Mouse (Mus musculus): ENCODE measurements around the gene Aip. TPM values are rescaled to one million over a fixed set of nuclear protein-coding genes. Genes with fewer than 3 reads are reported as not detected.
"Not testable (repeated sequence)": the region's sequence is repeated elsewhere in the genome, so short reads cannot be mapped to it uniquely, and the experiment has no call there.

The Aip gene
- polyA plus RNA-seq, 1 experiment from 2014 or later: 37.7 TPM

- DNase-seq (no peak), ATAC-seq (ENCODE audit: low read depth) (no peak)
- Histone ChIP-seq H3K4me1 (replicated peaks) (peaks cover 34% of the 10 kb centered on the region), H3K9ac (no peak overlapping the region), H3K36me3 (peaks cover 2% of the 10 kb centered on the region), H3K27ac (no peak overlapping the region), H3K4me3 (replicated peaks) (no peak overlapping the region), H3K4me2 (no peak overlapping the region), H3K27me3 (0 out of 2 replicates have a peak, but pooled peaks cover 4% of the 10 kb centered on the region), H3K9me3 (replicated peaks) (0 out of 2 replicates have a peak, but pooled peaks cover 4% of the 10 kb centered on the region)
- WGBS (ENCODE audit: insufficient replicate concordance): 66% methylated on average over 16 of the region's 16 CpGs
Observed at GRCm38 (mm10) chr19:4144550-4145498, 19.2 kb upstream of the Aip start.

GRCm38 (mm10) chr19:4143759-4144268 is 18.2 kb upstream of the Aip start, which contains the start of gene Cabp4:
Cabp4 (minus strand) TSS chr19:4144033.
- Histone ChIP-seq H3K9me3 (replicated peaks) (0 out of 2 replicates have a peak, but pooled peaks cover 4% of the 10 kb centered on the region), H3K27me3 (0 out of 2 replicates have a peak, but pooled peaks cover 4% of the 10 kb centered on the region), H3K4me1 (replicated peaks) (peaks cover 29% of the 10 kb centered on the region), H3K27ac (no peak within 1 kb of the TSS), H3K36me3 (no peaks in the 10 kb centered on the region), H3K9ac (no peak within 1 kb of the TSS), H3K4me2 (no peak within 1 kb of the TSS), H3K4me3 (replicated peaks) (no peak within 1 kb of the TSS)
- no peak for DNase-seq
- ATAC-seq (ENCODE audit: low read depth): no peak
- 57% methylated on average over 7 of the region's 7 CpGs for WGBS (ENCODE audit: insufficient replicate concordance)

GRCm38 (mm10) chr19:4142416-4143173 is 16.9 kb upstream of the Aip start:
- no peak overlapping the region for H3K4me2 ChIP-seq
- H3K27ac ChIP-seq: no peak overlapping the region
- H3K27me3 ChIP-seq: 0 out of 2 replicates have a peak, but pooled peaks cover 4% of the 10 kb centered on the region
- H3K9ac ChIP-seq: no peak overlapping the region
- ATAC-seq (ENCODE audit: low read depth) (no peak), DNase-seq (no peak)
- 0 out of 2 replicates have a peak, but pooled peaks cover 4% of the 10 kb centered on the region for H3K9me3 ChIP-seq (replicated peaks)
- H3K4me1 ChIP-seq (replicated peaks): peaks cover 23% of the 10 kb centered on the region
- H3K4me3 ChIP-seq (replicated peaks): no peak overlapping the region
- WGBS (ENCODE audit: insufficient replicate concordance): 76% methylated on average over 18 of the region's 18 CpGs
- no peaks in the 10 kb centered on the region for H3K36me3 ChIP-seq

GRCm38 (mm10) chr19:4140147-4140546 is 14.5 kb upstream of the Aip start:
- Histone ChIP-seq H3K36me3 (no peaks in the 10 kb centered on the region), H3K27me3 (peaks cover 11% of the 10 kb centered on the region; the same call in 1 of the 2 replicates), H3K9me3 (replicated peaks) (no peaks in the 10 kb centered on the region), H3K4me3 (replicated peaks) (no peak overlapping the region), H3K9ac (no peak overlapping the region), H3K27ac (no peak overlapping the region), H3K4me2 (no peak overlapping the region), H3K4me1 (replicated peaks) (peaks cover 21% of the 10 kb centered on the region)
- DNase-seq (no peak), ATAC-seq (ENCODE audit: low read depth) (no peak)
- WGBS (ENCODE audit: insufficient replicate concordance): 70% methylated on average over 6 of the region's 6 CpGs

GRCm38 (mm10) chr19:4139446-4139845 is 13.8 kb upstream of the Aip start, which contains the start of gene Gpr152:
Gpr152 (plus strand) TSS chr19:4139787.
- 67% methylated on average over 2 of the region's 2 CpGs for WGBS (ENCODE audit: insufficient replicate concordance)
- Histone ChIP-seq H3K9ac (0 out of 2 replicates have a peak within 1 kb of the TSS, but pooled peaks have one; percentile 26), H3K27ac (no peak within 1 kb of the TSS), H3K4me2 (no peak within 1 kb of the TSS), H3K4me3 (replicated peaks) (no peak within 1 kb of the TSS), H3K4me1 (replicated peaks) (peaks cover 20% of the 10 kb centered on the region), H3K36me3 (no peaks in the 10 kb centered on the region), H3K9me3 (replicated peaks) (no peaks in the 10 kb centered on the region), H3K27me3 (peaks cover 11% of the 10 kb centered on the region; the same call in 1 of the 2 replicates)
- DNase-seq (no peak), ATAC-seq (ENCODE audit: low read depth) (no peak)

GRCm38 (mm10) chr19:4137913-4138312 is 12.3 kb upstream of the Aip start:
- no peak overlapping the region for H3K9ac ChIP-seq
- H3K4me1 ChIP-seq (replicated peaks): peaks cover 25% of the 10 kb centered on the region
- H3K4me3 ChIP-seq (replicated peaks): no peak overlapping the region
- H3K9me3 ChIP-seq (replicated peaks): no peaks in the 10 kb centered on the region
- ATAC-seq (ENCODE audit: low read depth) (no peak), DNase-seq (no peak)
- peaks cover 6% of the 10 kb centered on the region for H3K36me3 ChIP-seq
- peaks cover 11% of the 10 kb centered on the region; the same call in 1 of the 2 replicates for H3K27me3 ChIP-seq
- WGBS (ENCODE audit: insufficient replicate concordance): 65% methylated on average over 5 of the region's 5 CpGs
- H3K4me2 ChIP-seq: no peak overlapping the region
- H3K27ac ChIP-seq: no peak overlapping the region

- no peak for DNase-seq
- Histone ChIP-seq H3K4me2 (peak overlapping the region; percentile 43; the same call in 1 of the 2 replicates), H3K4me1 (replicated peaks) (peaks cover 38% of the 10 kb centered on the region), H3K4me3 (replicated peaks) (no peak overlapping the region), H3K27ac (no peak overlapping the region), H3K36me3 (peaks cover 20% of the 10 kb centered on the region), H3K9ac (0 out of 2 replicates have a peak overlapping the region, but pooled peaks have one; percentile 23), H3K27me3 (peaks cover 11% of the 10 kb centered on the region; the same call in 1 of the 2 replicates), H3K9me3 (replicated peaks) (no peaks in the 10 kb centered on the region)
- whole genome bisulfite sequencing (ENCODE audit: insufficient replicate concordance): 73% methylated on average over 5 of the region's 5 CpGs
- ATAC-seq (ENCODE audit: low read depth): peak; percentile 50
Observed at GRCm38 (mm10) chr19:4136463-4136862, 10.8 kb upstream of the Aip start.

GRCm38 (mm10) chr19:4135963-4136345 is 10.3 kb upstream of the Aip start:
- peak overlapping the region; percentile 43 for H3K4me2 ChIP-seq
- H3K27ac ChIP-seq: peak overlapping the region; percentile 34; the same call in 1 of the 2 replicates
- ATAC-seq (ENCODE audit: low read depth): peak; percentile 57
- 18% methylated on average over 8 of the region's 8 CpGs for WGBS (ENCODE audit: insufficient replicate concordance)
- H3K9ac ChIP-seq; DNase-seq; H3K9me3 ChIP-seq (replicated peaks): not testable (repeated sequence)
- peaks cover 43% of the 10 kb centered on the region for H3K4me1 ChIP-seq (replicated peaks)
- peak overlapping the region; percentile 33; the same call in 1 of the 2 replicates for H3K4me3 ChIP-seq (replicated peaks)
- H3K27me3 ChIP-seq: peaks cover 11% of the 10 kb centered on the region; the same call in 1 of the 2 replicates
- peaks cover 26% of the 10 kb centered on the region for H3K36me3 ChIP-seq

GRCm38 (mm10) chr19:4135229-4135962 is 9.7 kb upstream of the Aip start:
- ATAC-seq (ENCODE audit: low read depth): not testable (repeated sequence)
- peak overlapping the region; percentile 43 for H3K4me2 ChIP-seq

GRCm38 (mm10) chr19:4134354-4134753 is 8.7 kb upstream of the Aip start:
- Histone ChIP-seq H3K9ac (no peak overlapping the region), H3K9me3 (replicated peaks) (no peaks in the 10 kb centered on the region), H3K4me3 (replicated peaks) (no peak overlapping the region), H3K4me2 (no peak overlapping the region), H3K27ac (0 out of 2 replicates have a peak overlapping the region, but pooled peaks have one; percentile 67), H3K27me3 (peaks cover 7% of the 10 kb centered on the region; the same call in 1 of the 2 replicates), H3K36me3 (peaks cover 32% of the 10 kb centered on the region), H3K4me1 (replicated peaks) (peaks cover 58% of the 10 kb centered on the region)
- WGBS (ENCODE audit: insufficient replicate concordance): 92% methylated on average over 4 of the region's 4 CpGs
- no peak for ATAC-seq (ENCODE audit: low read depth)
- DNase-seq: no peak

More at GRCm38 (mm10) chr19:4135229-4135962, 9.7 kb upstream of the Aip start:
- H3K4me1 ChIP-seq (replicated peaks): peaks cover 49% of the 10 kb centered on the region
- not testable (repeated sequence) for H3K4me3 ChIP-seq (replicated peaks); DNase-seq; H3K9me3 ChIP-seq (replicated peaks); H3K9ac ChIP-seq
- peaks cover 26% of the 10 kb centered on the region for H3K36me3 ChIP-seq
- 79% methylated on average over 6 of the region's 6 CpGs for WGBS (ENCODE audit: insufficient replicate concordance)
- peaks cover 11% of the 10 kb centered on the region; the same call in 1 of the 2 replicates for H3K27me3 ChIP-seq
- peak overlapping the region; percentile 67 for H3K27ac ChIP-seq

Measured in liver, embryonic 13.5 days (tissue).